Mouse (Mus musculus) ES-E14 (cell line): Measurements from ENCODE around the gene Zfp473. TPM values are rescaled to one million over a fixed set of nuclear protein-coding genes. Genes with fewer than 3 reads are reported as not detected.

Experiments
- DNase-seq: peaks from one replicate; pipeline ENCODE4 v3.0.0-alpha.2; 2013; ENCODE audit warnings: low read depth, low spot score
- H3K27ac ChIP-seq: 2 replicates; pipeline ENCODE4 v1.5.1; 2012; ENCODE audit warnings: low read depth, mild to moderate bottlenecking, low read length, moderate library complexity, mixed read lengths; ENCODE audit not compliant: poor library complexity, insufficient read depth, severe bottlenecking
- H3K36me3 ChIP-seq: 2 replicates; pipeline ENCODE4 v1.6.1; 2012; ENCODE audit warnings: mild to moderate bottlenecking, low read length, moderate library complexity, mixed read lengths; ENCODE audit not compliant: control insufficient read depth, poor library complexity, insufficient read depth, severe bottlenecking
- H3K4me1 ChIP-seq, 2 experiments: fragments of 150-350 bp in 1 of 2; sonication (generic) in 1 of 2; 2 replicates each; pipeline ENCODE4 v1.6.1; 2012; ENCODE audit warnings: low read length in 2 of 2, mild to moderate bottlenecking in 1 of 2, mixed read lengths in 1 of 2; ENCODE audit not compliant: control insufficient read depth in 2 of 2, insufficient read depth in 2 of 2, poor library complexity in 1 of 2
- H3K4me3 ChIP-seq, 2 experiments: fragments of 150-350 bp in 1 of 2; sonication (generic) in 1 of 2; 2 replicates each; pipeline ENCODE4 v1.5.1; 2012; ENCODE audit warnings: low read length in 2 of 2, low read depth in 1 of 2, mild to moderate bottlenecking in 1 of 2, mixed read lengths in 1 of 2; ENCODE audit not compliant: insufficient read depth in 1 of 2, poor library complexity in 1 of 2, severe bottlenecking in 1 of 2
- H3K9ac ChIP-seq: 2 replicates; pipeline ENCODE4 v1.6.1; 2012; ENCODE audit warnings: low read depth, mild to moderate bottlenecking, low read length, mixed read lengths; ENCODE audit not compliant: poor library complexity, insufficient read depth, severe bottlenecking
- H3K9me3 ChIP-seq: fragments of 150-350 bp; sonication (generic); 2 replicates; pipeline ENCODE4 v1.6.1; 2012; ENCODE audit warnings: low read depth, mild to moderate bottlenecking, low read length; ENCODE audit not compliant: control insufficient read depth, insufficient read depth
- CHD2 ChIP-seq: IDR thresholded peaks from 2 replicates; pipeline ENCODE4 v1.6.1; 2014; ENCODE audit warnings: mild to moderate bottlenecking, low read depth, low read length, inconsistent platforms
- HCFC1 ChIP-seq: IDR thresholded peaks from 2 replicates; pipeline ENCODE4 v1.6.1; 2012; ENCODE audit warnings: low read length, inconsistent platforms, borderline replicate concordance; ENCODE audit not compliant: insufficient read depth
- MAFK ChIP-seq: IDR thresholded peaks from 2 replicates; pipeline ENCODE4 v1.6.1; 2014; ENCODE audit warnings: mild to moderate bottlenecking, low read depth, low read length, inconsistent platforms; ENCODE audit not compliant: insufficient read depth
- ZC3H11A ChIP-seq: IDR thresholded peaks from 2 replicates; pipeline ENCODE4 v1.6.1; 2012; ENCODE audit warnings: low read depth, mild to moderate bottlenecking, inconsistent platforms, low read length, borderline replicate concordance
- ZNF384 ChIP-seq: IDR thresholded peaks from 2 replicates; pipeline ENCODE4 v1.6.1; 2012; ENCODE audit warnings: low read depth, low read length, inconsistent platforms
- in situ Hi-C, 2 experiments: fragments of 600-800 bp; cut with MboI; formaldehyde crosslinking; loops; one replicate each; pipeline ENCODE4 v1.15.1; 2025; ENCODE audit warnings: low sequenced_read_pairs in 2 of 2, inconsistent platforms in 1 of 2; ENCODE audit not compliant: unreplicated experiment in 2 of 2
- total RNA-seq: library from RNA; depleted of rRNA; stranded (reverse); fragments of 300-350 nt; gene quantifications from 2 replicates; pipeline ENCODE4 v1.2.3, GENCODE M21; 2012

Zfp473 gene
- total RNA-seq, 1 experiment: 15.1 TPM

GRCm38 (mm10) chr7:44745076-44745475 lies 5.8 kb downstream of the Zfp473 start:
- peak overlapping the region; percentile 65 to 69 for H3K4me3 ChIP-seq
- DNase-seq: peak; percentile 70
- no peak overlapping the region for H3K27ac ChIP-seq
- in situ Hi-C loops: no loop called here
- peaks cover 2 to 3% of the 10 kb centered on the region in 2 experiments; a peak in 3 of 4 replicates for H3K4me1 ChIP-seq
- H3K36me3 ChIP-seq: peaks cover 3% of the 10 kb centered on the region; the same call in 1 of the 2 replicates
- H3K9ac ChIP-seq: peak overlapping the region; percentile 70; the same call in 1 of the 2 replicates
- no peaks in the 10 kb centered on the region for H3K9me3 ChIP-seq
- TF ChIP-seq MAFK: no peak
- TF ChIP-seq HCFC1: peak; percentile 27; the same call in 1 of the 2 replicates

- Histone ChIP-seq H3K36me3 (peaks cover 5% of the 10 kb centered on the region), H3K4me3 (peak overlapping the region in 1 of 2 experiments; percentile 65; a peak in 1 of 4 replicates), H3K9me3 (no peaks in the 10 kb centered on the region), H3K4me1 (peaks cover 2 to 3% of the 10 kb centered on the region in 2 experiments; a peak in 3 of 4 replicates), H3K27ac (no peak overlapping the region), H3K9ac (peak overlapping the region; percentile 5; the same call in 1 of the 2 replicates)
- TF ChIP-seq HCFC1: no peak
- TF ChIP-seq MAFK: no peak
- no peak for TF ChIP-seq CHD2
- no peak for TF ChIP-seq ZNF384
- TF ChIP-seq ZC3H11A: no peak
- DNase-seq: no peak
- in situ Hi-C loops: no loop called here
These were observed 6.6 kb downstream of the Zfp473 start for GRCm38 (mm10) chr7:44744270-44744669.

GRCm38 (mm10) chr7:44741361-44741760 lies 9.5 kb downstream of the Zfp473 start:
- no peak for DNase-seq
- no peak overlapping the region for H3K9ac ChIP-seq
- H3K27ac ChIP-seq: no peak overlapping the region
- in situ Hi-C loops: no loop called here
- H3K36me3 ChIP-seq: peaks cover 23% of the 10 kb centered on the region
- no peak for TF ChIP-seq CHD2
- H3K4me3 ChIP-seq: no peak overlapping the region
- H3K9me3 ChIP-seq: no peaks in the 10 kb centered on the region
- H3K4me1 ChIP-seq: peaks cover 2 to 3% of the 10 kb centered on the region in 2 experiments; a peak in 3 of 4 replicates

GRCm38 (mm10) chr7:44733723-44734122 lies 17.1 kb downstream of the Zfp473 start:
- H3K4me1 ChIP-seq: no peaks in the 10 kb centered on the region
- H3K9ac ChIP-seq: no peak overlapping the region
- in situ Hi-C loops: no loop called here
- H3K27ac ChIP-seq: no peak overlapping the region
- H3K9me3 ChIP-seq: no peaks in the 10 kb centered on the region
- peaks cover 50% of the 10 kb centered on the region for H3K36me3 ChIP-seq
- TF ChIP-seq MAFK (peak; percentile 90), ZNF384 (no peak)
- no peak overlapping the region for H3K4me3 ChIP-seq
- DNase-seq: no peak

GRCm38 (mm10) chr7:44728082-44728975 lies 22.5 kb downstream of the Zfp473 start:
- in situ Hi-C loops: no loop called here
- Histone ChIP-seq H3K9ac (no peak overlapping the region), H3K27ac (no peak overlapping the region), H3K36me3 (peaks cover 18% of the 10 kb centered on the region), H3K9me3 (no peaks in the 10 kb centered on the region), H3K4me3 (no peak overlapping the region), H3K4me1 (no peaks in the 10 kb centered on the region)
- DNase-seq: no peak
- TF ChIP-seq CHD2 (no peak), HCFC1 (no peak), MAFK (no peak), ZC3H11A (no peak), ZNF384 (no peak)
